Mouse (Mus musculus) embryonic fibroblast, embryonic 13.5 days (primary cell): ENCODE measurements around the gene Gucy1b2. TPM values are rescaled to one million over a fixed set of nuclear protein-coding genes. Genes with fewer than 3 reads are reported as not detected.
A peak's percentile ranks its signal among the peaks of the same experiment; 100 is the strongest.

Experiments
- H3K27ac ChIP-seq: 2 replicates; pipeline ENCODE4 v1.5.1; 2012; ENCODE audit warnings: low read length, control low read depth, inconsistent platforms; ENCODE audit not compliant: insufficient read depth
- H3K4me1 ChIP-seq: 2 replicates; pipeline ENCODE4 v1.6.1; 2011; ENCODE audit warnings: low read length; ENCODE audit not compliant: control insufficient read depth, insufficient read depth
- H3K4me3 ChIP-seq: 2 replicates; pipeline ENCODE4 v1.5.1; 2011; ENCODE audit warnings: mild to moderate bottlenecking, control low read depth, low read length; ENCODE audit not compliant: insufficient read depth
- CTCF ChIP-seq: IDR thresholded peaks from 2 replicates; pipeline ENCODE4 v1.5.1; 2011; ENCODE audit warnings: mild to moderate bottlenecking, control low read depth, low read length, moderate library complexity, borderline replicate concordance; ENCODE audit not compliant: insufficient read depth
- POLR2A ChIP-seq: IDR thresholded peaks from 2 replicates; pipeline ENCODE4 v1.6.1; 2011; ENCODE audit warnings: low read depth, mild to moderate bottlenecking, control low read depth, low read length, moderate library complexity
- polyA plus RNA-seq: library from polyadenylated mRNA; stranded (reverse); fragments of >200 nt; gene quantifications from 2 replicates; pipeline ENCODE4 v1.2.4, GENCODE M21; 2011; ENCODE audit warnings: low read depth; ENCODE audit not compliant: missing spikeins, insufficient read length

The Gucy1b2 gene
- polyA plus RNA-seq: not detected in 2 replicates

- Histone ChIP-seq H3K4me1 (no peaks in the 10 kb centered on the region), H3K4me3 (no peak within 1 kb of the TSS), H3K27ac (no peak within 1 kb of the TSS)
- TF ChIP-seq CTCF: no peak
Measured at GRCm38 (mm10) chr14:62456239-62456747, at the start of gene Gucy1b2. Gene Gucy1b2, minus strand, starts transcription at chr14:62456289.

- Histone ChIP-seq H3K27ac (no peak overlapping the region), H3K4me1 (no peaks in the 10 kb centered on the region), H3K4me3 (no peak overlapping the region)
- no peak for TF ChIP-seq CTCF
- no peak for TF ChIP-seq POLR2A
Measured at GRCm38 (mm10) chr14:62497391-62497790, 41.3 kb upstream of the Gucy1b2 start.

- no peak for TF ChIP-seq CTCF
- no peak for TF ChIP-seq POLR2A
- H3K4me3 ChIP-seq: no peak overlapping the region
- no peaks in the 10 kb centered on the region for H3K4me1 ChIP-seq
- no peak overlapping the region for H3K27ac ChIP-seq
Measured at GRCm38 (mm10) chr14:62496501-62496900, 40.4 kb upstream of the Gucy1b2 start.

- H3K4me3 ChIP-seq: no peak overlapping the region
- no peak for TF ChIP-seq POLR2A
- no peak for TF ChIP-seq CTCF
- H3K27ac ChIP-seq: no peak overlapping the region
- no peaks in the 10 kb centered on the region for H3K4me1 ChIP-seq
Measured at GRCm38 (mm10) chr14:62493456-62493855, 37.4 kb upstream of the Gucy1b2 start.

- Histone ChIP-seq H3K4me3 (no peak overlapping the region), H3K4me1 (no peaks in the 10 kb centered on the region), H3K27ac (no peak overlapping the region)
- TF ChIP-seq CTCF (peak; percentile 99), POLR2A (no peak)
Measured at GRCm38 (mm10) chr14:62492196-62492850, 36.2 kb upstream of the Gucy1b2 start.

GRCm38 (mm10) chr14:62488270-62488669, 32.2 kb upstream of the Gucy1b2 start:
- Histone ChIP-seq H3K4me3 (no peak overlapping the region), H3K27ac (no peak overlapping the region), H3K4me1 (no peaks in the 10 kb centered on the region)
- no peak for TF ChIP-seq CTCF
- TF ChIP-seq POLR2A: no peak

GRCm38 (mm10) chr14:62481381-62481780, 25.3 kb upstream of the Gucy1b2 start:
- TF ChIP-seq CTCF (no peak), POLR2A (no peak)
- no peak overlapping the region for H3K27ac ChIP-seq
- no peaks in the 10 kb centered on the region for H3K4me1 ChIP-seq
- H3K4me3 ChIP-seq: no peak overlapping the region

GRCm38 (mm10) chr14:62479395-62479794, 23.3 kb upstream of the Gucy1b2 start:
- H3K4me3 ChIP-seq: no peak overlapping the region
- H3K27ac ChIP-seq: no peak overlapping the region
- TF ChIP-seq POLR2A (no peak), CTCF (no peak)
- H3K4me1 ChIP-seq: no peaks in the 10 kb centered on the region

- H3K27ac ChIP-seq: no peak overlapping the region
- H3K4me3 ChIP-seq: no peak overlapping the region
- TF ChIP-seq POLR2A (no peak), CTCF (no peak)
- H3K4me1 ChIP-seq: no peaks in the 10 kb centered on the region
Measured at GRCm38 (mm10) chr14:62474481-62474880, 18.4 kb upstream of the Gucy1b2 start.

- no peak overlapping the region for H3K4me3 ChIP-seq
- no peak for TF ChIP-seq CTCF
- no peak for TF ChIP-seq POLR2A
- no peak overlapping the region for H3K27ac ChIP-seq
- H3K4me1 ChIP-seq: no peaks in the 10 kb centered on the region
Measured at GRCm38 (mm10) chr14:62472061-62472460, 16.0 kb upstream of the Gucy1b2 start.
